Mouse (Mus musculus): ENCODE measurements around the gene Pygm.

DNA sequence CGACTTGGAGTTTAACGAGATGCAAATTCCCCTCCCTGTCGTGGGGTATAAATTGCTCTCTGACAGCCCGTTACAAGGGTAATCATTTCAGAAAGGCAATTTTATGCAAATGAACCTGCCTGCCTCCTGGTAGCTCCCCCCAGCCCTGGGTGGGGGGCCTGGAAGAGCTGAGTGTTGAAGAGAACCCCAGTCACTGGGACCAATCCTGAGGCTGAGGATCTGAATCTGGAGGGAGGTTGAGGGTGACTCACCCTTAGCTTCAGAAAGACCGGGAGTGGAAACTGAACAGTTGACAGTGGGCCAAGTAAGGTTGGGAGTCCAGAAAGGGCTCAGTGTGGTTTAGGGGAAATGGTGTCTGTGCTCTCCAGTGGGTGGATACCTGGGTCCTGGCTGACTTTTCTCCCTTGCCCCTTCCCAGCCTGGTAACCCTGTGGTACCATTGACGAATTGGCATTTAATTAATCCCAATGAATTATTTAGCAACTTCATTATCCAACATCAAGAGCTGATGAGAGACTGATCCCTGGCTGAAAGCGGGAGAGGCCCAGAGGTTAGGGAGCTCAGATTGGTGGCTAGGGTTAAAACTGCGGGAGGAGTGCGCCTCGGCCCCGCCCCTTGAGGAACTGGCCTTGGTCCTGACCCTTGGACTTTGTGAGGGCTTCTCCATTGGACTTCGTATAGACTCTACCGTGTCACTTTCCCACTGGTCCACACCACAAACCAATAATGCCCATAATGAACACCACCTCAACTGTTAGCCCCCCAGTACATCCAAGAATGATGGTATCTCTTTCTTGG is 42.7 kb downstream of the Pygm start:
- TF ChIP-seq CTCF (IDR thresholded peaks at IDR 0.05; ENCODE audit: insufficient read depth, low read depth, low read length): no peak
- no peak for TF ChIP-seq POLR2A (IDR thresholded peaks at IDR 0.05; ENCODE audit: insufficient read depth, low read depth, low read length)

All from olfactory bulb, adult 2 months (tissue).